Mouse (Mus musculus): ENCODE results near the gene Magi2. TPM values are rescaled to one million over a fixed set of nuclear protein-coding genes. Genes with fewer than 3 reads are reported as not detected.

The Magi2 gene
- polyA plus RNA-seq, 1 experiment from 2014 or later = 37.7 TPM

DNA sequence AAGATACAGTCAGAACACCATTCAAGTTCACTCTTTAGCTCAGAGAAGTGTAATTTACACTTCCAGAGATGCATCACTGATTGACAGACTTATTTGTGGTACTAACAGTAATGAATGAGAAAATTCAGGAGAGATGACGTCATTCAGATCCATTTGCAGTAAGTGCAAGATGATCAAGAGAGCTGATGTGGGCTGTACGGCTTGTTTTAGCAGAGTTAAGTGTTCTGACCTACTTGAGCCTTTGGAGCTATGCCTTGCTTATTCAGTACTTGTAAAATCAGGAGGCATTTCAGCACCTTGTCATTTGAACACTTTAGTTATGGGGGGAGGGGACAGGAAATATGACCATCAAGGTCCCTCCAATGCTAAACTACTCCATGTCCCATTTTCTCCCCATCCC is 1383.8 kb downstream of the Magi2 start:
- WGBS = 80% methylated on average over 2 of the region's 2 CpGs

DNA sequence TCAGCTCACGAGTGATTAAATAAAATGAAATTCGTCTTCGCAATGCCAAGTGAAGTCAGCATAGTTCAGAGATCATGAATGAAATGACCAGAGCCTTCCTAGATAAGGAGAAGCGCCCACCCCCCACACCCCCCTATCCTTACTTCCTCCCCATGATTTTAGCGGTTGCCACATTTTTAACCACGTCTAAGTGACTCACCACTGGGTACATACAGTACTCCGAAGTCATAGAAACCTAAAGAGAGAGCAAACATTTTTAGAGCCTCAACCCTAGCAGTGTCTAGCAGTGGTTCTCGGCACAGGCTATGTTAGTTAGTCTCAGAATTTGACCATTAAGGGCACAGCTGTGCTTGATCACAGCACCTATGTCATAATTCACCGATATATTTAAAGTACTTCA is 1385.8 kb downstream of the Magi2 start:
- no peaks in the 10 kb centered on the region for H3K4me1 ChIP-seq (replicated peaks; ENCODE audit: control insufficient read depth, insufficient read depth, low read length)
- H3K27ac ChIP-seq (ENCODE audit: low read length) = no peak overlapping the region
- ATAC-seq = no peak
- H3K36me3 ChIP-seq (ENCODE audit: control insufficient read depth, insufficient read depth) = peaks cover 20% of the 10 kb centered on the region
- no peak overlapping the region for H3K4me3 ChIP-seq (replicated peaks; ENCODE audit: low read length)
- no peaks in the 10 kb centered on the region for H3K9me3 ChIP-seq (ENCODE audit: control insufficient read depth, low read length)
- no peak overlapping the region for H3K4me2 ChIP-seq (ENCODE audit: low read length)
- WGBS = 94% methylated on average over 9 of the region's 9 CpGs
- no peak overlapping the region for H3K9ac ChIP-seq (replicated peaks; ENCODE audit: low read depth, low read length)
- no peaks in the 10 kb centered on the region for H3K27me3 ChIP-seq (replicated peaks; ENCODE audit: control insufficient read depth, insufficient read depth, low read length)

More for the DNA sequence above, 1383.8 kb downstream of the Magi2 start:
- Histone ChIP-seq H3K4me3 (replicated peaks; ENCODE audit: low read length) (no peak overlapping the region), H3K27ac (ENCODE audit: low read length) (no peak overlapping the region), H3K27me3 (replicated peaks; ENCODE audit: control insufficient read depth, insufficient read depth, low read length) (no peaks in the 10 kb centered on the region), H3K36me3 (ENCODE audit: control insufficient read depth, insufficient read depth) (peaks cover 20% of the 10 kb centered on the region), H3K4me1 (replicated peaks; ENCODE audit: control insufficient read depth, insufficient read depth, low read length) (no peaks in the 10 kb centered on the region), H3K9me3 (ENCODE audit: control insufficient read depth, low read length) (no peaks in the 10 kb centered on the region), H3K4me2 (ENCODE audit: low read length) (no peak overlapping the region), H3K9ac (replicated peaks; ENCODE audit: low read depth, low read length) (no peak overlapping the region)
- no peak for ATAC-seq

DNA sequence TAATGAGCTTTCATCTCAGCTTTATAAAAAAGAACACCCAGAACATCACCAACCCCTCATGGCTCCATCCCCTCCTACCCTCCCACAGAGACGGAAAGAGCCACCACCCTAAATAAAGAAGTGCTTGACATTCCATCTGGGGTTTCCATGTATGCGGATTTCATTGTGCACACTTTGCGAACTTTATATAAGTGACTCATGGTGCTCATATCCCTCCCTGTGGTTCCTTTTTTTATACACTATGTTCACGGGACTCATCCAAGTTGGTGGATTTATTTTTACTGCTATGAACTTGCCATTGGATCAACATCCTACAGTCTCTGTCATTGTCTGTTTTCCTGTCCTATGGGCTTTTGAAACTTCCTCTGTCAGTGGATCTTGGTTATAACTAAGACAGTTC is 1388.1 kb downstream of the Magi2 start:
- Histone ChIP-seq H3K9me3 (ENCODE audit: control insufficient read depth, low read length) (no peaks in the 10 kb centered on the region), H3K27me3 (replicated peaks; ENCODE audit: control insufficient read depth, insufficient read depth, low read length) (no peaks in the 10 kb centered on the region), H3K4me2 (ENCODE audit: low read length) (no peak overlapping the region), H3K9ac (replicated peaks; ENCODE audit: low read depth, low read length) (no peak overlapping the region), H3K36me3 (ENCODE audit: control insufficient read depth, insufficient read depth) (peaks cover 12% of the 10 kb centered on the region), H3K4me1 (replicated peaks; ENCODE audit: control insufficient read depth, insufficient read depth, low read length) (no peaks in the 10 kb centered on the region), H3K27ac (ENCODE audit: low read length) (no peak overlapping the region), H3K4me3 (replicated peaks; ENCODE audit: low read length) (no peak overlapping the region)
- no peak for ATAC-seq
- WGBS = 90% methylated on average over 4 of the region's 4 CpGs

DNA sequence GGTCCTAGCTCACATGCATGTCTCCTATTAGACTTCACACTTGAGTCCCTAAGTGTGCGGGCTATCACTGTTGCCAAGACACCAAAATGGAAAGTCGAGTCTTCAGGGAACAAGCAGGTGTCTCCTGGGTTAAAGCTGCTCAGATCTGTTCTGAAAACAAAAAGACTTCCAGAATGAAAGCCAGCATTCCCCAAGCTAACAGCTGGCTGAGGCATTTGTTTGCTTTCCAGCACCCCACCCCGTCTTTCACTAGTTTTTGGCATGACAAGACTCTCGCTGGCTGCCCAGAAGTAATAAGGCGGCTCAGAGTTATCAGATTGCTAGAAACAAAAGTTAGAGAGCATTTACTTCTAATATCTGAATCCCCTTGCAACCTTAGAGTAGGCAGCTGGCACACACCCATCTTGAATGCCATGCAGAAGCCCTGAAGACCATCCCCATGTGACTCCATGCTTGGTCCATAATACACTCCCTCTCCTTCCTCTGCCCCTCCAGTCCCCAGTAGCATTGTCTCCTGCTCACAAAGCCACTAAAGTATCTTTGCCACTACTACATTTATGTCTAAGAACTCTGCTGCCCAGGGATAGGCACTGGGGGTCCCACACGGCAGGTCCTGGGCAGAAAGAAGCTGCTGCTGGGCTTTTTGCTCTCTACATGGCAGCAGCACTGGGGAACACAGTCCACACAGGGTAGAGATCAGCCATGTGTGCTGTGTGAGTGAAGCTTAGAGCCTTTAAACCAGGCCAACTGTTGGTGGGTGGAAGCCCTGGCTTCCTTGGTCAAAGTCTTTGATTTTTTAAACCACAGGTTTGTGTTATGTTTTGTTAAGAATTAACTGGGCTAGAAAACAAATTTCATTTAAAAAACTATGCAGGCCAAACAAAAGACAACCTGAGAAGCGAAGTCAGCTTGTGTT is 1394.0 kb downstream of the Magi2 start:
- no peaks in the 10 kb centered on the region for H3K27me3 ChIP-seq (replicated peaks; ENCODE audit: control insufficient read depth, insufficient read depth, low read length)
- 63% methylated on average over 7 of the region's 7 CpGs for WGBS
- no peak overlapping the region for H3K9ac ChIP-seq (replicated peaks; ENCODE audit: low read depth, low read length)
- H3K4me1 ChIP-seq (replicated peaks; ENCODE audit: control insufficient read depth, insufficient read depth, low read length) = no peaks in the 10 kb centered on the region
- H3K4me3 ChIP-seq (replicated peaks; ENCODE audit: low read length) = no peak overlapping the region
- H3K27ac ChIP-seq (ENCODE audit: low read length) = no peak overlapping the region
- no peak overlapping the region for H3K4me2 ChIP-seq (ENCODE audit: low read length)
- no peaks in the 10 kb centered on the region for H3K36me3 ChIP-seq (ENCODE audit: control insufficient read depth, insufficient read depth)
- ATAC-seq = 0 out of 2 replicates have a peak, but pooled peaks have one; percentile 18
- no peaks in the 10 kb centered on the region for H3K9me3 ChIP-seq (ENCODE audit: control insufficient read depth, low read length)

DNA sequence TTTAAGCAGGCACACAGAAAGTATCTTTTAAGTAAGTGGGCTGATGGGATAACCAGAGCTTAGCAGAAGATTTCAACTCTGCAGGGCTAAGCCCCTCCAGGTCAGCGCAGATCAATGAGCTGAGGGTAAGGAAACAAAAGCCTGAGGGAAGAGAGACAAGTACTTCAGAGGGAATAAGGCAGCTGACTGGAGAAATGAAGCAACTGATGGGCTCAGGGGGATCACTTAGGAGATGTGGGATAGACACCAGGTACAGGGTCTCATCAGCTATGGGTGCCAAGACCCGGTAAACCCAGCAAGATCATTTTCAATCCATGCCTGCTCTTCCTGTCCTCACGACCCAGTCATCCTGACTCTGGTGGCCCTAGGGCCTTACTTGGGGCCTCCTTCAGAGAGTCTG is 1395.6 kb downstream of the Magi2 start:
- Histone ChIP-seq H3K4me3 (replicated peaks; ENCODE audit: low read length) (no peak overlapping the region), H3K9ac (replicated peaks; ENCODE audit: low read depth, low read length) (no peak overlapping the region), H3K4me1 (replicated peaks; ENCODE audit: control insufficient read depth, insufficient read depth, low read length) (no peaks in the 10 kb centered on the region), H3K36me3 (ENCODE audit: control insufficient read depth, insufficient read depth) (no peaks in the 10 kb centered on the region), H3K4me2 (ENCODE audit: low read length) (no peak overlapping the region), H3K27me3 (replicated peaks; ENCODE audit: control insufficient read depth, insufficient read depth, low read length) (no peaks in the 10 kb centered on the region), H3K27ac (ENCODE audit: low read length) (no peak overlapping the region), H3K9me3 (ENCODE audit: control insufficient read depth, low read length) (no peaks in the 10 kb centered on the region)
- WGBS = 54% methylated on average over 3 of the region's 3 CpGs
- no peak for ATAC-seq

DNA sequence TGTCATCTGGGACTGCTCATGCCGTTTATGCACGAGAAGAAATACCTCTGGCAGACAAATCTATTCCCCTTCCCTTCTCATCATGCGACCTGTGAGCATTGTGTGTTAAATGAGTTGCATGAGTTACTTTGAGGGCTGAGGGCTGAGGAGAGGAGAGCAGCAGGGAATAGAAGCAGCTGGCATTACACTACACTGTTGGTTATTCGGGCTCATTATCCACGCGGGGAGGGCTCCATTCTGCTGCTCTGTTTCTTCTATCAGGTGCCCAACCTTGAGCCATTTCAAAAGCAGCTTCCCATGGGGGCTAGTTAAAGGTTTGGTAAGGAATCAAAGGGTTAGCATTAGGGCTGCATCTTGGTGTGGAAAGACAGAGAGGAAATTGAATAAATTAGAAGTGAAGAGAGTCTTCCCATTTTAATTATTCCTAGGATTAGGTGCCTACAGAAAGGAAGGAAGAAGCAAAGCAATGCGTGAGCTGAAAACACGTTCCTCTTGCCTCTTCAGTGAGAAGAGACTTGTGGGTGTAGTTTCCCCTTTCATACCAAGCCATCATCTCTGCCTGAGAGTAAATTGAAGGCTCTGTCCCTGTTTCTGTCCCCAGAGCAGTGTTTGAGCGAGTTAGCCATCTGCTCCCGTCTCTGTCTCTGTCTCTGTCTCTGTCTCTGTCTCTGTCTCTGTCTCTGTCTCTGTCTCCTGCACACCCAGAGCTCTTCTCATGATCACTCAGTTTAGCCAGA is 1396.2 kb downstream of the Magi2 start:
- Histone ChIP-seq H3K36me3 (ENCODE audit: control insufficient read depth, insufficient read depth) (no peaks in the 10 kb centered on the region), H3K27me3 (replicated peaks; ENCODE audit: control insufficient read depth, insufficient read depth, low read length) (no peaks in the 10 kb centered on the region), H3K27ac (ENCODE audit: low read length) (no peak overlapping the region), H3K4me3 (replicated peaks; ENCODE audit: low read length) (no peak overlapping the region), H3K9ac (replicated peaks; ENCODE audit: low read depth, low read length) (no peak overlapping the region), H3K4me2 (ENCODE audit: low read length) (no peak overlapping the region), H3K4me1 (replicated peaks; ENCODE audit: control insufficient read depth, insufficient read depth, low read length) (no peaks in the 10 kb centered on the region), H3K9me3 (ENCODE audit: control insufficient read depth, low read length) (no peaks in the 10 kb centered on the region)
- ATAC-seq = peak; percentile 59; the same call in 1 of the 2 replicates
- 36% methylated on average over 10 of the region's 10 CpGs for WGBS

DNA sequence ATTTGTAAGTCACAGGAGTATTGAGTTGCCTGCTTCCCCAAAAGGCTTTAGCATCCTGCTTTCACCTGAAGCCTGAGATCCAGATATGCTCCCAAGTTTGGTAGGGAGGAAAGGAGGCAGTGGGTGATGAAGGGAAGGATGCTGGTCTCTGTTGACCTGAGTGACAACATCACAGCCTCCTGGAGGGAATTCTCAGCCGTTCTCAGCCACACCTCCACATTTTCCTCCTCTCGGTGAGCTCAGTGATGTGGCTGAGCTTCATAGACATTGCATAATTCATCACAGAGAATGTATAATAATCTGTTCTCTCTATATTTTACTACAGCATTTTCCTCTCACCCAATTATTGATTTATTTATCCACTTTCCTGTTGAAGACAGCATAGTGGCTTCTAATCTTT is 1398.3 kb downstream of the Magi2 start:
- 67% methylated on average over 2 of the region's 2 CpGs for WGBS
- no peak for ATAC-seq
- H3K4me1 ChIP-seq (replicated peaks; ENCODE audit: control insufficient read depth, insufficient read depth, low read length) = no peaks in the 10 kb centered on the region

DNA sequence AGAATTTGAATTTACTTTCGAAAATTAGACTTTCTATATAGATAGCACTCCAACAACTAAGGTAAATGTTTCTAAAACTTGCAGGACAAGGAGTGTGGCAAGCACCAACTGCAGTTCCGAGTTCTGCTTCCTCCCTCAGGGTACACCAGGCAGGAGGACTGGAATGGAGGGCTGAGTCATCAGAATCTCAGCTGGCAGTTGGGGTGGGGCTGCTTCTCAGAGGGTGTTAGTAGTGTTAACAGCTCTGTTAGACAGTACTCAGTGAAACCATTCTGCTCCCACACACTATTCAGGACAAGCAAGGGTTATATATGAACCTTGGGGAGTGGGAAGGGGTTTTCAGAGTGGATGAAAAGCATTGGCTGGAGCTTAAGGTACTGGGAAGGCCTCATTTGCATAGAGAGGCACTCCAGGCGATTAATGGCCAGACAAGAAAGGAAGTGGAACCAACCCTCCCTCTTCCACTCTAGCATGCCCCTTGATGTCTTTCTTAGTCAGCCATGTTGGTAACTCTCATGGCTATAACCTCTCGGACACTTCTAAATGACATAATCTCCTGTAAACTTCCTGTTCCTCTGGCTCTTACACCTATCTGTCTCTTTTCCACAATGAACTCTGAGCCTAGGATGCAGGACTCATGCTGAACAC is 1402.2 kb downstream of the Magi2 start:
- H3K9ac ChIP-seq (replicated peaks; ENCODE audit: low read depth, low read length) = no peak overlapping the region
- ATAC-seq = no peak

More for the DNA sequence above, 1398.3 kb downstream of the Magi2 start:
- Histone ChIP-seq H3K27ac (ENCODE audit: low read length) (no peak overlapping the region), H3K4me2 (ENCODE audit: low read length) (no peak overlapping the region), H3K9me3 (ENCODE audit: control insufficient read depth, low read length) (no peaks in the 10 kb centered on the region), H3K4me3 (replicated peaks; ENCODE audit: low read length) (no peak overlapping the region), H3K27me3 (replicated peaks; ENCODE audit: control insufficient read depth, insufficient read depth, low read length) (no peaks in the 10 kb centered on the region), H3K9ac (replicated peaks; ENCODE audit: low read depth, low read length) (no peak overlapping the region), H3K36me3 (ENCODE audit: control insufficient read depth, insufficient read depth) (no peaks in the 10 kb centered on the region)

More for the DNA sequence above, 1402.2 kb downstream of the Magi2 start:
- Histone ChIP-seq H3K4me2 (ENCODE audit: low read length) (no peak overlapping the region), H3K4me3 (replicated peaks; ENCODE audit: low read length) (no peak overlapping the region), H3K4me1 (replicated peaks; ENCODE audit: control insufficient read depth, insufficient read depth, low read length) (no peaks in the 10 kb centered on the region), H3K9me3 (ENCODE audit: control insufficient read depth, low read length) (no peaks in the 10 kb centered on the region), H3K36me3 (ENCODE audit: control insufficient read depth, insufficient read depth) (no peaks in the 10 kb centered on the region), H3K27me3 (replicated peaks; ENCODE audit: control insufficient read depth, insufficient read depth, low read length) (no peaks in the 10 kb centered on the region), H3K27ac (ENCODE audit: low read length) (no peak overlapping the region)
- 67% methylated on average over 4 of the region's 4 CpGs for whole genome bisulfite sequencing
